Mouse (Mus musculus) megakaryocyte, adult 5-6 weeks (primary cell): ENCODE measurements around the gene Eva1b. TPM values are rescaled to one million over a fixed set of nuclear protein-coding genes. Genes with fewer than 3 reads are reported as not detected.
A peak's percentile ranks its signal among the peaks of the same experiment; 100 is the strongest.

Experiments
- ATAC-seq: 2 replicates; pipeline ENCODE4 v1.8.0; 2016; ENCODE audit warnings: mild to moderate bottlenecking, inconsistent platforms; ENCODE audit not compliant: poor library complexity, severe bottlenecking
- total RNA-seq, 2 experiments: library from RNA; stranded (forward) in 1 of 2; stranded (reverse) in 1 of 2; fragments of 153-499, 151-499 nt in 1 of 2; fragments of 221-1000, 200-1000 nt in 1 of 2; gene quantifications; 2 replicates each; pipeline versions ENCODE4 v1.2.3 to v1.2.4; 2015 to 2017

Eva1b gene
- total RNA-seq, 2 experiments from 2014 or later, result 1.1 to 1.3 TPM

DNA sequence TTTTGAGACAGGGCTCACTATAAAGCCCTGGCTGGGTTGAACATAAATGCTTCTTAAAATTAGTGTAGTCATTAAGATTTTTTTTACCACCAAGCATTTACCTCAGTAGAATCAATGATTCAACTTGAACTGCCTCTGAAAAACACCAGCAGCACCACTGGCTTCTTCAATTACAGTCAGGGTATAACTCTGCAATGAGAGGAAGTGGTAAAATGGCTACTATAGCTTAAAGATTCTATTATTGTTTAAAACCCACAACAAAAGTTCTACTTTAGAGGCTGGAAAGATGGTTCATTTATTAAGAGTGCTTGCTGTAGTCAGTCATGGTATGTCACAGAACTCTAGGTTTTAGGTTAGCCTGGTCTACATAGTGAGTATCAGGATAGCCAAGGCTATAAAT lies 46.7 kb downstream of the Eva1b start:
- no peak for ATAC-seq

GRCm38 (mm10) chr4:126194916-126195315 lies 47.4 kb downstream of the Eva1b start:
- ATAC-seq, result 0 out of 2 replicates have a peak, but pooled peaks have one; percentile 24

DNA sequence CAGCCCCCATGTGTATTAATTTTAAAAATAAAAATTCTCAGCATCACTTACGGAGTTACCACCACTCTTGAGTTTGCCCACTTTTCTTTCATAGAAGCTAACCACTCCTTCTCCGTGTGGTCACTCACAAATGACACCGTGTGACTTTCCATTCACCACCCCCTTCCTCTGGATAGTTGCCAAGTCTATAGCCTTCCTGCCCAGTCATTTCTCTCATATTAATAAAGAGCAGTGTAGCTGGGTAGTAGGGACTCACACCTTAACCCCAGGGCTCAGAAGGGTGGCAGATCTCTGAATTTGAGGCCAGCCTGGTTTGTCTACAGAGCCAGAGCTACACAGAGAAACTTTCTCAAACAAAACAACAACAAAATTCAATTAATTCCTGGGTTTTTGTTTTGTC lies 49.9 kb downstream of the Eva1b start:
- ATAC-seq, result peak; percentile 15; the same call in 1 of the 2 replicates

Other genes starting within 250 kb of the Eva1b start
- gene Csf3r, start 123.2 kb upstream of the Eva1b start, total RNA-seq (2015), result 214 and 215 TPM in 2 replicates
- gene Csf3r, start 123.2 kb upstream of the Eva1b start, total RNA-seq (2017), result 103 and 121 TPM in 2 replicates
- 120 and 147 TPM in 2 replicates for gene Mrps15, start 100.8 kb upstream of the Eva1b start, total RNA-seq (2015)
- gene Mrps15, start 100.8 kb upstream of the Eva1b start, total RNA-seq (2017), result 64.5 and 68.3 TPM in 2 replicates
- gene Oscp1, start 89.2 kb upstream of the Eva1b start, total RNA-seq (2015), result 0.75 and 0.83 TPM in 2 replicates
- 4.0 and 5.7 TPM in 2 replicates for gene Oscp1, start 89.2 kb upstream of the Eva1b start, total RNA-seq (2017)
- 47.3 and 54.9 TPM in 2 replicates for gene Lsm10, start 51.1 kb upstream of the Eva1b start, total RNA-seq (2015)
- gene Lsm10, start 51.1 kb upstream of the Eva1b start, total RNA-seq (2017), result 19.3 and 21.7 TPM in 2 replicates
- 20.8 and 21.4 TPM in 2 replicates for gene Stk40, start 43.8 kb upstream of the Eva1b start, total RNA-seq (2015)
- gene Stk40, start 43.8 kb upstream of the Eva1b start, total RNA-seq (2017), result 22.5 and 32.8 TPM in 2 replicates
- gene Sh3d21, start 15.7 kb downstream of the Eva1b start, total RNA-seq (2015), result not detected in 2 replicates
- gene Sh3d21, start 15.7 kb downstream of the Eva1b start, total RNA-seq (2017), result 0.12 TPM in 1 of 2 replicates, not detected in the other
- 115 and 119 TPM in 2 replicates for gene Thrap3, start 55.0 kb downstream of the Eva1b start, total RNA-seq (2015)
- 248 and 291 TPM in 2 replicates for gene Thrap3, start 55.0 kb downstream of the Eva1b start, total RNA-seq (2017)
- 43.9 and 45.9 TPM in 2 replicates for gene Map7d1, start 108.6 kb downstream of the Eva1b start, total RNA-seq (2015)
- gene Map7d1, start 108.6 kb downstream of the Eva1b start, total RNA-seq (2017), result 60.7 and 71.3 TPM in 2 replicates
- gene Trappc3, start 114.6 kb downstream of the Eva1b start, total RNA-seq (2015), result 30.1 and 40.9 TPM in 2 replicates
- gene Trappc3, start 114.6 kb downstream of the Eva1b start, total RNA-seq (2017), result 56.3 and 58.6 TPM in 2 replicates
- gene Col8a2, start 139.0 kb downstream of the Eva1b start, total RNA-seq (2015), result not detected in 2 replicates
- gene Col8a2, start 139.0 kb downstream of the Eva1b start, total RNA-seq (2017), result not detected in 2 replicates
- gene Adprhl2, start 174.0 kb downstream of the Eva1b start, total RNA-seq (2015), result 5.6 and 8.2 TPM in 2 replicates
- 10.7 and 21.7 TPM in 2 replicates for gene Adprhl2, start 174.0 kb downstream of the Eva1b start, total RNA-seq (2017)
- gene Tekt2, start 177.9 kb downstream of the Eva1b start, total RNA-seq (2015), result 0.38 TPM in 1 of 2 replicates, not detected in the other
- not detected in 2 replicates for gene Tekt2, start 177.9 kb downstream of the Eva1b start, total RNA-seq (2017)